Mouse (Mus musculus) CH12.LX (cell line): ENCODE measurements around the gene Rsbn1. TPM values are rescaled to one million over a fixed set of nuclear protein-coding genes. Genes with fewer than 3 reads are reported as not detected.

Source experiments
- DNase-seq: peaks from one replicate; pipeline ENCODE4 v3.0.0-alpha.2; 2013; ENCODE audit errors: extremely low read depth
- H3K27ac ChIP-seq: 2 replicates; pipeline ENCODE4 v1.5.1; 2012; ENCODE audit warnings: low read depth, mild to moderate bottlenecking, control low read depth, moderate library complexity; ENCODE audit not compliant: insufficient read depth
- H3K27me3 ChIP-seq: replicated peaks from 2 replicates; pipeline ENCODE3; 2012; ENCODE audit warnings: inconsistent platforms
- H3K36me3 ChIP-seq, 2 experiments: replicated peaks in 1 of 2; 2 replicates each; pipeline versions ENCODE3 to v1.6.1; 2012; ENCODE audit warnings: inconsistent platforms in 1 of 2, low read length in 1 of 2, mild to moderate bottlenecking in 1 of 2, mixed read lengths in 1 of 2, moderate library complexity in 1 of 2; ENCODE audit not compliant: control insufficient read depth in 1 of 2, insufficient read depth in 1 of 2
- H3K4me1 ChIP-seq, 2 experiments: 2 replicates each; pipeline ENCODE4 v1.6.1; 2012; ENCODE audit warnings: inconsistent platforms in 1 of 2, moderate library complexity in 1 of 2; ENCODE audit not compliant: insufficient read depth in 2 of 2, control insufficient read depth in 1 of 2
- H3K4me2 ChIP-seq: 2 replicates; pipeline ENCODE4 v1.6.1; 2012; ENCODE audit warnings: low read depth, mild to moderate bottlenecking, control low read depth; ENCODE audit not compliant: poor library complexity, insufficient read depth, severe bottlenecking
- H3K4me3 ChIP-seq, 3 experiments: fragments of 150-350 bp in 1 of 3; sonication (generic) in 1 of 3; replicated peaks in 1 of 3; 2 replicates each; pipeline versions ENCODE3 to v1.5.1; 2011 to 2012; ENCODE audit warnings: low read depth in 2 of 3, low read length in 2 of 3, mild to moderate bottlenecking in 2 of 3, moderate library complexity in 2 of 3, control low read depth in 1 of 3, improper control_type of control experiment in 1 of 3, inconsistent platforms in 1 of 3, mixed read lengths in 1 of 3; ENCODE audit not compliant: poor library complexity in 1 of 3
- H3K79me2 ChIP-seq: replicated peaks from 2 replicates; pipeline ENCODE4 v1.6.1; 2012; ENCODE audit warnings: mild to moderate bottlenecking, moderate library complexity; ENCODE audit not compliant: control insufficient read depth, poor library complexity, insufficient read depth, severe bottlenecking; ENCODE audit errors: extremely low read depth
- H3K9ac ChIP-seq: 2 replicates; pipeline ENCODE4 v1.6.1; 2012; ENCODE audit warnings: low read depth, mild to moderate bottlenecking, control low read depth, moderate library complexity; ENCODE audit not compliant: insufficient read depth
- H3K9me3 ChIP-seq: replicated peaks from 2 replicates; pipeline ENCODE3; 2012; ENCODE audit warnings: low read length, inconsistent platforms, mixed read lengths
- CHD1 ChIP-seq: IDR thresholded peaks from 2 replicates; pipeline ENCODE4 v1.6.1; 2012; ENCODE audit warnings: low read depth, low read length, improper control_type of control experiment, inconsistent platforms
- CTCF ChIP-seq, 2 experiments: IDR thresholded peaks in 1 of 2; conservative IDR thresholded peaks in 1 of 2; 2 replicates each; pipeline ENCODE4 v1.5.1; 2011 to 2012; ENCODE audit warnings: low read depth in 2 of 2, low read length in 2 of 2, improper control_type of control experiment in 1 of 2, inconsistent platforms in 1 of 2, mild to moderate bottlenecking in 1 of 2, moderate library complexity in 1 of 2
- EP300 ChIP-seq: IDR thresholded peaks from 2 replicates; pipeline ENCODE4 v1.6.1; 2011; ENCODE audit warnings: low read length, improper control_type of control experiment
- ETS1 ChIP-seq: conservative IDR thresholded peaks from 2 replicates; pipeline ENCODE4 v1.6.1; 2012; ENCODE audit warnings: low read depth, mild to moderate bottlenecking, inconsistent platforms, low read length, improper control_type of control experiment, moderate library complexity
- HCFC1 ChIP-seq: IDR thresholded peaks from 2 replicates; pipeline ENCODE4 v1.6.1; 2012; ENCODE audit warnings: low read depth, mild to moderate bottlenecking, inconsistent platforms, low read length, improper control_type of control experiment
- IRF4 ChIP-seq: IDR thresholded peaks from 2 replicates; pipeline ENCODE4 v1.6.1; 2014; ENCODE audit warnings: low read depth, mild to moderate bottlenecking, inconsistent platforms, low read length, improper control_type of control experiment
- JUN ChIP-seq: IDR thresholded peaks from 2 replicates; pipeline ENCODE4 v1.6.1; 2011; ENCODE audit warnings: low read depth, mild to moderate bottlenecking, low read length, improper control_type of control experiment, moderate library complexity; ENCODE audit not compliant: insufficient read depth
- KAT2A ChIP-seq: IDR thresholded peaks from 2 replicates; pipeline ENCODE4 v1.6.1; 2012; ENCODE audit warnings: low read length, improper control_type of control experiment, inconsistent platforms; ENCODE audit not compliant: insufficient replicate concordance
- MAX ChIP-seq: IDR thresholded peaks from 2 replicates; pipeline ENCODE4 v1.6.1; 2011; ENCODE audit warnings: low read length, improper control_type of control experiment
- MAZ ChIP-seq: IDR thresholded peaks from 2 replicates; pipeline ENCODE4 v1.6.1; 2012; ENCODE audit warnings: low read depth, mild to moderate bottlenecking, inconsistent platforms, low read length, improper control_type of control experiment, moderate library complexity
- MEF2A ChIP-seq: IDR thresholded peaks from 2 replicates; pipeline ENCODE4 v1.6.1; 2014; ENCODE audit warnings: low read depth, mild to moderate bottlenecking, inconsistent platforms, low read length, improper control_type of control experiment, borderline replicate concordance
- POLR2AphosphoS2 ChIP-seq: IDR thresholded peaks from 2 replicates; pipeline ENCODE4 v1.6.1; 2011; ENCODE audit warnings: low read depth, low read length, improper control_type of control experiment
- RCOR1 ChIP-seq: conservative IDR thresholded peaks from 2 replicates; pipeline ENCODE4 v1.6.1; 2012; ENCODE audit warnings: low read depth, mild to moderate bottlenecking, inconsistent platforms, low read length, improper control_type of control experiment
- SIN3A ChIP-seq: IDR thresholded peaks from 2 replicates; pipeline ENCODE4 v1.6.1; 2012; ENCODE audit warnings: low read length, improper control_type of control experiment, inconsistent platforms
- ZNF384 ChIP-seq: IDR thresholded peaks from 2 replicates; pipeline ENCODE4 v1.6.1; 2012; ENCODE audit warnings: low read depth, low read length, improper control_type of control experiment, inconsistent platforms
- dilution Hi-C: fragments of 300-500 bp; cut with MboI; formaldehyde crosslinking; loops from 2 replicates; pipeline ENCODE4 v1.14.3; 2020; ENCODE audit warnings: low sequenced_read_pairs; ENCODE audit not compliant: extremely low pct_unique_long_range_greater_than_20kb, extremely low pct_ligation_motif_present
- in situ Hi-C: fragments of 300-500 bp; cut with MboI; formaldehyde crosslinking; loops from 3 replicates; pipeline ENCODE4 v1.14.3; 2019; ENCODE audit warnings: low sequenced_read_pairs, low pct_ligation_motif_present, low pct_unique_long_range_greater_than_20kb, mixed read lengths
- polyA plus RNA-seq: library from polyadenylated mRNA; unstranded; fragments of >175 nt; gene quantifications from 2 replicates; pipeline ENCODE4 v1.2.1, GENCODE M21; 2012; ENCODE audit warnings: low read depth; ENCODE audit not compliant: insufficient read length
- total RNA-seq, 2 experiments: library from RNA; depleted of rRNA; stranded (reverse); fragments of 300-350 nt in 1 of 2; fragments of >200 nt in 1 of 2; gene quantifications; 2 replicates each; pipeline ENCODE4 v1.2.3; 2012 to 2014

Gene Rsbn1
- total and polyA plus RNA-seq, 3 experiments: 13.0 to 19.6 (median 13.8) TPM

GRCm38 (mm10) chr3:103916839-103917237 lies 2.9 kb downstream of the Rsbn1 start:
- H3K4me1 ChIP-seq: peaks cover 2 to 22% of the 10 kb centered on the region in 2 experiments; a peak in 3 of 4 replicates
- in situ Hi-C loops: no loop called here
- H3K36me3 ChIP-seq: peaks cover 0 to 15% of the 10 kb centered on the region in 2 experiments
- H3K27ac ChIP-seq: peak overlapping the region; percentile 55; the same call in 1 of the 2 replicates
- peak overlapping the region; percentile 94 for H3K9ac ChIP-seq
- no peaks in the 10 kb centered on the region for H3K27me3 ChIP-seq
- peak overlapping the region; percentile 70 to 93 (median 92) for H3K4me3 ChIP-seq
- peaks cover 51% of the 10 kb centered on the region for H3K79me2 ChIP-seq
- no peaks in the 10 kb centered on the region for H3K9me3 ChIP-seq
- DNase-seq: no peak
- no peak for TF ChIP-seq IRF4
- no peak for TF ChIP-seq MAZ
- TF ChIP-seq MAX: no peak
- TF ChIP-seq KAT2A: no peak
- TF ChIP-seq RCOR1: no peak
- peak; percentile 65 for TF ChIP-seq SIN3A
- TF ChIP-seq HCFC1: no peak
- TF ChIP-seq ETS1: no peak
- TF ChIP-seq POLR2AphosphoS2: no peak
- TF ChIP-seq CTCF (conservative IDR thresholded peaks at IDR 0.05 in 1 of 2, IDR thresholded peaks at IDR 0.05 in 1 of 2; ENCODE audit: low read depth in 2 of 2, low read length in 2 of 2): 0 out of 4 replicates have a peak, but pooled peaks of 1 of the 2 experiments have one; percentile 38
- TF ChIP-seq EP300: no peak
- TF ChIP-seq CHD1: peak; percentile 91
- TF ChIP-seq JUN: no peak
- TF ChIP-seq MEF2A: no peak
- peak overlapping the region; percentile 89; the same call in 1 of the 2 replicates for H3K4me2 ChIP-seq
- dilution Hi-C loops: no loop called here

DNA sequence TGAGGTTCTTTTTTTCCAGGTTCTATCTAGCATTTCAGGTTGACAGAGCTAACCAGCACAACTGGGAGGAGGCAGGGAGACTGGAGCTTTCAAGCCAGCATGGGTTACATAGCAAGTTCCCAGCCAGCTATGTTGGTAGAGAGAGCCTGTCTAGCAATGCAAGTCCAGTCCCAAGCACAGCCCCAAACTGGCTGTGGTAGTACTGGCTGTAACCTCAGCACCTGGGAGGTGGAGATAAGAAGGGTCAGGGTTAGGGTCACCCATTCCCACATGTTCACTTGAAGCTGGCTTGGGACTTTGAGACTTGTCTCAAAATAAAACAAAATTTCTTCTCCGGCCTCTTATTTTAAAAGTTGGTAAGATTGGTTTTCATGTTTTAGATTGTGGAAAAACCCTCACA lies 6.2 kb downstream of the Rsbn1 start:
- TF ChIP-seq JUN (no peak), ZNF384 (no peak)
- dilution Hi-C loops: no loop called here
- DNase-seq: no peak

More for the DNA sequence above, 6.2 kb downstream of the Rsbn1 start:
- Histone ChIP-seq H3K4me1 (peaks cover 2 to 50% of the 10 kb centered on the region in 2 experiments; a peak in 3 of 4 replicates), H3K79me2 (peaks cover 65% of the 10 kb centered on the region), H3K27me3 (no peaks in the 10 kb centered on the region), H3K36me3 (peaks cover 0 to 10% of the 10 kb centered on the region in 2 experiments), H3K4me3 (no peak overlapping the region), H3K27ac (no peak overlapping the region), H3K9ac (no peak overlapping the region), H3K4me2 (no peak overlapping the region), H3K9me3 (no peaks in the 10 kb centered on the region)
- in situ Hi-C loops: no loop called here
